Mouse (Mus musculus) heart, adult 8-10 months (tissue): Measurements from ENCODE around the gene Rhbdd1. TPM values are rescaled to one million over a fixed set of nuclear protein-coding genes. Genes with fewer than 3 reads are reported as not detected.

Experiments used
- DNase-seq: peaks from one replicate; pipeline ENCODE4 v3.0.0; 2022; ENCODE audit warnings: low spot score
- total RNA-seq, 4 experiments: library from RNA; stranded (reverse); gene quantifications; 2 replicates each; pipeline ENCODE4 v1.2.4; 2022

Rhbdd1 gene
- total RNA-seq, 4 experiments from 2014 or later, result 10.0 to 11.3 (median 10.6) TPM

DNA sequence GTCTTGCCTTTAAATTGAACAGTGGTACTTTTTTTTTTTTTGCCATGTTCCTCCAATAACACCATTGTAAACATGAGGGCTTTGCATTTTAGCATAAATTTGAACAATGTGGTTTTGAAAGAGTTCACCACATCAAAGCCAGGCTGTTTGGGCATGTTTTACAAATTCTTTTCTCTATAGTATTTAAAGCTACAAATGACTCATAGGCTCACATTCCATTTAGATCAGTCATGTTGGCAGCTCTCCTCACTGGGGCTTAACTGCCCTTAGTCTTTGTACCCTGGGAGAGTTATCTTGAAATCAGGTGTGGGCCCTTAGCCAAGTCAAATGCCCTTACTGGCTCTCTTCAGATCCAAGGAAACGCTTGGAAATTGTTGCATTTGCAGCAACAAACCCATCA is 112.8 kb downstream of the Rhbdd1 start:
- DNase-seq, result no peak

DNA sequence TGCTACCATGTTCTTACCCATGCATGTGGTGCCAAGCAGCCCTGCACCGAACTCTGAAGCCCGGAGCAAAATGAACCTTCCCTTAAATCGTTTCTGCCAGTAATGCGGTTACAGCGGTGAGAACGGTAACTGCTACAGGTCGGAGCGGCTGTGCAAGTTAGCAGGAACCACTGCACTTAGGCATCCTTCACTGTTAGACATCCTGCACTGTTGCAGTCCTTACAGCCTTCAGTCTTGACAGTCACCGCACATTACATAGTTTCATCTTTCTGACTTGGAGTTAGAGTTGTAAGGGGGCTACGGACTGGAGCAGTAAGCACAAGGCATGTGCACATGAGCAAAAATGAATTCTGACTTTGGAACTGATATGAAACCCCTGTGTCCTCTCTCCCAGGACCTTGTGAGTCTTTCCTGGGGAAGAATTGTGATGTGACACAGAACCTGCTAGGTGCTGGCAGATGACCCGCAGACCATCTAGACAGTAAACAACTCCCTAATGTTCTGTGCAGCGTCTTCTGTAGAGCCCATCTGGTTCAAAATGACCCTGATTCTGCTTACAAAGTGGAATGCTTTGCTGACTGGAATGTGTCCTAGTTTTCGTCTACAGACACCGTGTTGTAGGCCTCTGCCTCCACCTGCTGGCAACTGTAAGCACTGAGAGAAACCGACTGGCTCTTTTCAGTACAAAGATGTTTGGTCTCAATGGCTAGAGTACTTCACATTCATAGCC is 116.8 kb downstream of the Rhbdd1 start:
- DNase-seq, result peak; percentile 49

DNA sequence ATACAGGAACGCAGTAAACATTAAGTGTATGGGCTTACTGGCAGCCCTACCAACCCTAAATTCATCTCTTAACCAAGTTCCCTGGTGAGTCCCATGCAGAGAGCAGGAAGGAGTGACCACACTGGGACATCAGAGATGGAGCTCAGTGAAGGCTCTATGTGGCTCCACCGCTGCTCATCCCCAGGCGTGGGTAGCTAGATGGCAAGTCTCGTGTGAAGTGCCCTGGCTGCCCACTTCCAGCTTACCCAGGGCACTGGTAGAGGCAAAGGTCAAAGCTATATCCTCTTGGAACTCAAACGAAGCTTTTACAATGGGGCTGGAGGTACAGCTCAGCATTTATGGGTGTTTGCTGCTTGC is 117.4 kb downstream of the Rhbdd1 start:
- no peak for DNase-seq

DNA sequence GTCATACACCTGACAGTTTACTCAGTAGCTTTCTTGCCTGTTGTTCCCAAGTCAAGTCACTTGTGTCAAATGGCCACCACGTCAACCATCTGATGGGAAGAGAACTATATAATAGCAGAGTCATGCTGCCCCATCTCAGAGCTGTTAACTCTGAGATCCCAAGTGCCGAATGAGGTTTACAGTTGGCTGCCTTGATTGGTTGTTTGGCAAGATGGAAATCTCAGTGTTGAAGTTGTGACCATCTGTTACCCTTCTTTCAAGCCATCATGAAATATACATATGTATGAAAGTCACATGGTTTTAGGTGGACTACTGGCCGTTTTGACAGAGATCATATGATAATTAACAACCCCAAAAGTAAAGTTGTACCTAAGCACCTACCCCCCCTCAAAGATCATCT is 121.0 kb downstream of the Rhbdd1 start:
- DNase-seq, result no peak

DNA sequence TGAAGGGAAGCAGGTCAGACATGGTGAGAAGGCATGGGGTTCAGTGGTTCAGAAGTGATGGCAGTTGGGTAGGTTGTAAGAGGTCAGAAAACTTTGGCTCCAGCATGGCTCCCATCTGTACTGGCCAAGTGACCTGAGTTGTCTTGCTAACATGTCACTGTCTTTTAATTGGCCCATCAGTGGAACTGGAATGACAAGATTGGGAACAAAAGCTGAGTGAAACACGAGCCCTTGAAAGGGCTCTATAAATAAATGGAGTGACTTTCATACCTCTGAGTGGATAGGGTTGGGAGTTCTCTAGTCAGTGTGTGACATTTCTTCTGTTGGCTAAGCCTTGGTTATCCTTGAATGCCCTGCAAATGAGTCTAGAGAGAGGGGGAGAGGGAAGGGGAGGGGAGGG is 123.9 kb downstream of the Rhbdd1 start:
- DNase-seq, result peak; percentile 50

DNA sequence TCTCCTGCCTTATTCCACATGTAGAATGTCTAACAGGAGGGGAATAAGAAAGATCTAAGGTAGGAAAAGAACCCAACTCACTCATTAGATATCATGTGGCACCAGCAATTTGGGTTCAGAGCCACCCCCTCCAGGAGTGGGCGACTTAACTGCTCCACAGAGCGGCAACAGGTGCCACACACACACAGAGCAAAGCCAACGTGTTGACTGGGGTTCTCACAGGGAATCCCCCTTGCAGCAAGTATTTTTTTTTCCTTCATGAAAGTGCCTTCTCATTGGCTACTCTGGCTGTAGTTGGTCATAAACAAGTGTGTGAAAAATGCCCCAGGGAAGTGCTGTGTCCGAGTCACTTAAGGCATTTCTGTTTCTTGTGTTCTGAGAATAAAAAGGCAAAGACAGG is 127.3 kb downstream of the Rhbdd1 start:
- DNase-seq, result no peak

DNA sequence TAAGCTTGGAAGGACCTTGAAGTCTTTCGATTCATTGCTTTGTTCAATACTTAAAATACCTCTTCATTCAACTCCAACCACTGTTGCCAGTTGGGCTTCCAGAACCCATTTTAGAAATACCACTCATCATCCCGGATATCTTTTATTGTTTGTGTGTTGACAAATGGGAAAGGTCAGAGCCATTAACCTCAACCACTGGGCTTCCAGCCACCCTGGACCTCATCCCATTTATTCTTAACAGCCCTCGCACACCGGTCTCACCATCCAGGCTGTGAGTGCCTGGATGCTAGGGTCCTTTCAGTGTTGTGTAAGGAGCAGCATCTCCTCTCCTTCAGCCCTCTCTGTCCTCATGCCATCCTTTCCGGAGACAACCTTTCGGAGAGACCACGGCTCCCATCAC is 129.8 kb downstream of the Rhbdd1 start:
- DNase-seq, result peak; percentile 65

DNA sequence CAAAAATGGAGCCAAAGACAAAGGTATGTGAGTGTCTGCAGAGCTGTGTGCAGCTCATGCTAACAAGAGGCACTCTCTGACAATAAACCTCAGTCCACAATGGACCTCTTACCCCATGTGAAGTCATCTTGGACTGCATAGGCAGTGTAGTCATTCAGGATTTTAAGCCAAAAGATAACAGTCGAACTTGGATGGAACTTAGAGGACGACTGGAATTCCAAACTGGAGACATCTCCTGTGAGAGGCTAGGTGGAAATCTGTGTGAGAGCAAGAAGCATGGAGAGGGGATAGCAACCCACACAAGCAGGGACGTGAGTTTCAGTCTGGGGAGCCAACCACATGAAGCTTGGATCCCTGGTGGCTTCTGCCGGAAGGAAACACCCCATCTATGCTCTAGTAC is 133.6 kb downstream of the Rhbdd1 start:
- peak; percentile 26 for DNase-seq

DNA sequence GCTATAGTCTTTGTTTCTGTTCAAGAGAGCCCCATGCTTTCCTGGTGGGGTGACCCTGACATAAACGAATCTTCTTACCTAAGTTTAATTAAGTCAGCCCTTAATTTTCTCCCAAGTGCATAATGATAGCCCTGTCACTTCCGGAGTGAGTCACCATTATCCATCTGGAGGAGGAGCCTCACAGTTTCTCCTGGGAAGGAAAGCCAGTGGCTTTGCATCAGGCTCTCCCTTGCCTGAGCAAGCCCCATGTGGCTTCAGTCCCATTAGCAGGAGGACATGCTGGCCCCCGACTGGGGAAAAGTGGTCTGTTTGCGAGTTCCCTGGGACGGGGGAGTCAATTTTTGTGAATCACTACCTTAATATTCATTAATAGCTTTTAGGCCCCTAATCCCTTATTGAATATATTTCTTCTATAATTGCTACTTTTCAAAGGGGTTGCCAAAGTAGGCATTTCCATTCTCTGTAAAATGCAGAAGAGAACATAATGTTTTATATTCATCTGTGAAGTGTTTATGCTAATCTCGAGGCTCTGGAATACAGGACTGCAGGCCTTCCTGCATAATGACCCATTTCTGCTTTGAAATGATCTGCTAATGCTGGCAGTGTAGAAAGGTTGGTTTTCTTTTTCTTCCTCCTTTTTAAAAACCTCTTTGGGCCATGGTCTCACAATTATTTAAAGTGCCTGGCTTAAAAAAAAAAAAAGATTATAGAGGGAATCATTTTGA is 135.8 kb downstream of the Rhbdd1 start:
- no peak for DNase-seq

DNA sequence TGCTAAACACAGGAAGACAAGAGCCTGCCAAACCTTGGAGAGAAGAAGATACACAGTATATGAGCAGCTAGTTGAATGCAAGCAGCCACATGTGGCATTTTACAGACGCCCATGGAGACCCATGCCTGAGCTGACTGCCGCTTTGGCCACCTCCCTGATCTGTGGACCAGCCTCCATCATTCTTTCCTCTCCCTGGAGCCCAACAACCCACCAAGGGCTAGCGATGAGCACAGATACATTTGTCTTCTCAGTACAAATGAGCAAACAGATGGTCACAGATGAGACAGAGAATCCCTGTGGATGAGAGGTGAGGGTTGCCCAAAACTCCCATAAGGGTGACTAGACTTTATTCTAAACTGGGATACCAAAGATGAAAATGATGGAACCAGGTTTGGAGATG is 137.8 kb downstream of the Rhbdd1 start:
- DNase-seq, result no peak

DNA sequence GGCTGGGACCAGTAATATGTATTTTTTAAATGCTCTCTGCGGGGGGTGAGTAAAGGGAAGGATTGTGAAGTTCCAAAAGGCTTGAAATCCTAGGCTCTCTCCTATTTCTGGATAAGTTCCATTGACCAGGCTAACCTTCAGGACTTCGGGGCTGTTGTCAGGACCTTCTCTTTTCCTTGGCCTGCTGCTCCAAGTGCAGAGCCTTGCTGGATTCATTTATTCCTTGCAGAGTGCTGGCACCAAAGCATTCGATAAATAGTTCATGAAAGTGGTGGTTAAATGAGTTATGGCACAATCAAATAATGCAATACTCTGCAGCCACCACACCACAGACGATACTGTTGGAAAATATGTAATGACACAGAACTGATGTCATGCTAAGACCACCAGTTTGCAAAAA is 143.1 kb downstream of the Rhbdd1 start:
- DNase-seq, result no peak

DNA sequence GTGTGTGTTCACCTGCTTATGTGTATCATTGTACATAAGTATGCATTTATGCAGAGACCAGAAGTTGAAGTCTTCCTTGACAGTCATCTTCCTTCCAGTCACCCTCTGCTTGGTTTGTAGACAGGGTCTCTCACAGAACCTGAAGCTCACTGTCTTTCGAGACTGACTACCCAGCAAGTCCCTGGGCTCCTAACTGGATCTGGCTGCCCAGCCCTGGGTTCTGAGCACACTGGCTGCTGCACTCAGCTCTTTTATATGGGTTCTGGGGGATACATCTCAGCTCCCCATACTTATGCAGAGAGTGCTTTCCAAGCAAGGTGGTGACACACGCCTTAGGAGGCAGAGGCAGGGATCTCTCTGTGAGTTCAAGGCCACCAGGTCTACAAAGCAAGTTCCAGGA is 143.7 kb downstream of the Rhbdd1 start:
- no peak for DNase-seq

DNA sequence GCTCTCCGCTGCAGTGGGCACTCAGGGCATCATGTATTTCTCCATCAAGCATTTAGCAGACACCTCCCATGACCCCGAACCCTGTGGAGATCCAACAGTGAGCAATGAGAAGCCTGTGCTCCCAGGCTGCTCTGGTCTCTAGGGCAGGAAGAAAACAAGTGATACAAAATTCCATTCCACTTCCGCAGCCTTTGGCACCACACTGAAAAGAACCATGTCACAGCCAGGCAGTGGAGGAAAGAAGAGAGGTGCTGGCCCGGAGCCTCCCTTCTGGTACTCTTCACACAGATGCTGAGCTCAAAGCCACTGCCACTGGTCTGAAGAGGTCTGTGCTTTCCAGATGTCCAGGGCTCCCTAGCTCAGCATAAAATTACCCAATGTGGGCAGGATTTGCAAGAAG is 144.8 kb downstream of the Rhbdd1 start:
- DNase-seq, result no peak

DNA sequence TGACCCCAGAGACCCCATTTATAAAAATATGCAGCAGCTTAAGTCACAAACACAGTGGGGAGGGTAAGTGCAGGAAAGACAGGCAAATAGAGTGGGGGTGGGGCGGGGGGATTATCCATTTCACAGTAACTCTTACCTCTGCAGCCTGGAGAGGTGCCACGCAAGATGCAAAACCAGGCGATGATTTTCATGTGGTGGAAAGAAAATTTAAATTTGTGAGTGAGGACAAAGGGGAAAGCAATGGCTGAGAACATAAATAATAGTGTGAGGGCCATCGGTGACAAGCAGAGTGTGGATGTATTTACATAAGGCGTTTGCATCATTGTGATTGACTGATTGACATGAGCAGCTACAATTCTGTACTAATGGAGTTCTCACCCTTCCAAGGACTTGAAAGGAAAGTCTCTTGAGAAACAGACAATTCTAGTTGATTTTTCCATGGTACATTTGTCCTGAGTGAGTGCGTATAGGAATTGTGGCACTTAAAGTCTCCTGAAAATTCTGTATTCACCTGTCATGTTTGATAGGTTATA is 149.1 kb downstream of the Rhbdd1 start:
- DNase-seq, result no peak

DNA sequence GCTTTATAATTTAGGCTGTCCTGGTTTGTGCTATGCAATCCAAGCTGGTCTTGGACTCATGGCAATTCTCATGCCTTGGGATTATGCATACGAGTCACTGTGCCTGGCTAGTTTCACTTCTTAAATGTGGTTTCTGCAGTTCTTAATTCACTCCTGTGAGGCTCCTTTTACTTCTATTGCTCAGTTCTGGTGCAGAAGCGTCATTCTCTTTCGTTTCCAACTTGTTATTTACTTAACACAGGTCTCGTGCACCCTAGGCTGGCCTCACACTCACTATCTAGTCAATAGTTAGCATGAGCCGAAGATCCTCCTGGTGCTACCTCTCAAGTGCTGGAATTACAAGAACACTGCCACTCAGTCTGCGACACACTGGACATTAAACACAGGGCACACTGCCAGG is 152.6 kb downstream of the Rhbdd1 start:
- no peak for DNase-seq

DNA sequence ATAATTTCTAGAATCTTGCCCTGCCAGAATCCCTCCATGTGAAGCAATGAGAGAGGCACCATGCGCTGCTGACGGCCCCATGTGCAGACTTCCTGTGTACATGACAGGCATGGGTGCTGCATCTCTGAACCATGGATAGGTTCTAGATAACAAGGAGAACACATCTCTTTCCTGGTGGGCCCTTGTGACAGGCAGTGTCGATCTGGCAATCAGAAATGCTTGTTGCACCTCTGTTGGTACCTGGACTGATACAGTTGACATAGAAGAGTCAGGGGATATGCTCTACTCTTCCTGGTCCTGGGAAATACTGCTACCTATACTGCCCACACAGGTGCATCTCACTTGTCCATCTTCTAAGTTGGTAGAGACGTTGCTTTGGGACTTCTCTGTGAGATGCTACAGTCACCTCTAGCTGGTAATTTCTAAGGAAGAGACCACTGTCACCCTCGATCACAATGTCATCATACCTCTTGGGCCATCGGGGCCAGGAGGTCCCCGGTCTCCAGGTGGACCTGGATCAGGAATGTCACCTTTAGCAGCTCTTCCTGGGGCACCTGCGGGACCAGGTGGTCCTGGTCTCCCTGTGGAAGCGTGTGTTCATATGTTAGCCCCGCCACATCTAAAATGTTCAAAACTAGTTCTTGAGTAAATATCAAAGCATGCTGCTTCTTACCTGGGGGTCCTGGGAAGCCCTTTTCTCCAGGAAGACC is 154.4 kb downstream of the Rhbdd1 start:
- DNase-seq, result no peak

DNA sequence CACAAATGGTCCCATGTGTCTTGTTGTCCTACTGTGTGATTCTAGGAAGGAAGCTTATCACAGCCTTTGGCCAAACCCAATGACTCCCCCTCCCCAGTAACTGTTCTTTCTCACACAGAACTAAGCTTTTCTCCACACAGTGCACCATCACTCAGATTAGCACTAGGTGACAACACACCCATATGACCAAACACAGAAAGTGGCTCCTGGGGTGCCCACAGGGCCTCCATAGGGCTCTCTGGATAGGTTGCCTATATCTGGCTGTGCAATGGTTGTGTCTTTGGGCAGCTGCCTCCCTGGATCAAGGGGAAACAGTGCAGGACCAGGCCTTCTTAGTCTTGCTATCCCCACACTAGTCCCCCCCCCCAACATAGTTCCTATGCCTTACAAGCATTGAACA is 157.2 kb downstream of the Rhbdd1 start:
- DNase-seq, result no peak

DNA sequence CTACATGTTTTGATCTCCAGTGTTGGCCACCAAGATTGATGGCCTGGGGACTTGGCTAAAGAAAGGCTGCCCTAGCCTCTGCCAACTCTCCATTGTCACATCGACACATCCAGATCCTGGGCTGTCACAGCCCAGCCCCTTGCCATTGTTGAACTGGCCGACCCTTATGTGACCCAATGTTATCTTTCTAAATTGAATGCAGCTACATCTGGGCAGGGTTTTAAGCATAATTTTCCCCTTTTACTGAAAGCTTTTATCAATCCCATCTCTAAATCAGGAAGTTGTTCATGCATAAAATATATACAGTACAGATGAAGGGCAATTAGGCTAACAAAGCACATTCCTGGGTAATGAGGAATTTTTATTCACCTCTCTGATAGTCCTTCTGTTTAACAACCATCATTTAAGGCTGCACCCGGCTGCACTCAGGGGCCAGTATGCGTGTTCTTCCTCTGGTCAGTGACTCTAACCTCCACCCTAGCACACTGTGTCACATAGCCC is 158.3 kb downstream of the Rhbdd1 start:
- peak; percentile 30 for DNase-seq

DNA sequence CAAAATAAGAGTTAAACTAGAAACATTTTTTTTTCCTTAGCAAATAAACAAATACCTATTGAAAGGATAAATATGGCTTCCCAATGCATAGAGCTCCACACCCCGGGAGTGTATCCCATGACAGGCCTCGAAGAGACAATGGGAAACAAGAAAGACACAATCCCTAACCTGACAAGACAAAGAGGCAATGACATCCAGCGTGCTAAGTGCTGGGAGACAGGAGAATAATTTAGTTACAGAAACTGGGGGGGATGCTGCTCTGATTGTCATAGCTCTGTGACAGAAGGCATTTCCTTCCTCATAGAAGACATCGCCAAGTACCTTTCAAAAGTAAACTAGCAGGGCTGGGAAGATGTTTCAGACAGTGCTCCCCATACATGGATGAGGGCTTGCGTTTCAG is 159.0 kb downstream of the Rhbdd1 start:
- DNase-seq, result no peak

DNA sequence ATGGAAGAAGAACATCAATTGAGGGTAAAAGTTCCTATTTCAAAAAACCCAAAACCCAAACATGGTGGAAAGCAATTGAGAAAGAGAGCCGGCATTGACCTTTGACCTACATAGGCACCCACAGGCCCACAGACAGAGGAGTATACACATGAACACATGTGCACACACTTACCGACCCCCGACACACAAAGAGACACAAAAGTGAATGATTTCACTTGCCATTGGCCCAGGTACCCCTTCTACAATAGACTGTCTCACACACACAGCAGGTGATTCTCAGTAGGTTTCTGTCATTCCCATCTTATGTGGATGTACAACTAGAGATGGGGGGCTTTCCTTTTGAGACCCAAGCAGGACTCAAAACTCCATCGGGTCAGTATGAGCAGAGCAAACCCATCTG is 159.6 kb downstream of the Rhbdd1 start:
- DNase-seq, result no peak

DNA sequence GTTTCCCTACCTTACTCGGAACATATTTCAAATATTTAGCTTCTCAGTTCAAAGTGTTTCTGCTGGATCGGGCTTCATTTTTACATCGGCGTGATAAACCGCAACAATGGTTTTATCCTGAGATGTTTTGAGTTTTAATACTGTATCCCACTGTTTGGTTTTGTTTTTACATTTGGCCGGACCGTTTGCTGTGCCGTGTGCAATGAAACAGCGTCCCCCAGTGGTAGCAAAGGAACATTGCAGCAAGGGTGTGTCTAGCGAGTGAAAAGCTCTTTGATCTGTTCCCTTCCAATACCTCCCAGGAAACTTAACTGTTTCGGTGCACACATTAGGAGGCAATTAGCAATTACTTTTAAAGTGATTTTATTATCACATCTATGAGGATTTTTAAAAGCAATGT is 160.0 kb downstream of the Rhbdd1 start:
- DNase-seq, result peak; percentile 35

DNA sequence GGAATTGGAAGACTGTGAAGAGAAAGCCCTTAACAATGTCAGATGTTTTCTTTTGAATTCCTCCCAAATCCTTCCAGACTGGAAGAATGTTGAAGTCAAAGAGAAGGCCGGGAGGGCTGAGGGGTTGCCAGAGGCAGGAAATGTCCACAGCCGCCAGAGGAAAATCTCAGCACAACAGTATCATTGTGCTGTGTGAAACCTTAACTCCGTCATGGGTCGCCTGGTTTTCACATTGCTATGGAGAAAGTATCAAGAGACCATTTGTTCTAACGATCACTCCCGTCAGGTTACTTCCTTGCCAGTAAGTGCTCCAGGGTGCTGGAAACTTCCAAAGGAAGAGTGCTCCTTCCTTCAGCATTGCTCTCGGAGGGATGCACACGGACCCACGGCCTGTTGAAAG is 160.5 kb downstream of the Rhbdd1 start:
- DNase-seq, result peak; percentile 29
